Mouse (Mus musculus) erythroblast, embryonic 14.5 days (primary cell): ENCODE results near the gene Opa3.

ENCODE experiments used
- GATA1 ChIP-seq: IDR thresholded peaks from 2 replicates; pipeline ENCODE4 v1.6.1; 2012; ENCODE audit warnings: low read length, inconsistent platforms, mixed read lengths
- TAL1 ChIP-seq: IDR thresholded peaks from 3 replicates; pipeline ENCODE4 v1.6.1; 2012; ENCODE audit warnings: low read length, inconsistent platforms, mixed read lengths

- TF ChIP-seq GATA1 (no peak), TAL1 (no peak)
These were observed 28.4 kb downstream of the Opa3 start for GRCm38 (mm10) chr7:19256567-19256966.
